Mouse (Mus musculus) cerebellum, adult 8-10 months (tissue): Measurements from ENCODE around the gene Grin2d.
A peak's percentile ranks its signal among the peaks of the same experiment; 100 is the strongest.
"Not testable (repeated sequence)": the region's sequence is repeated elsewhere in the genome, so short reads cannot be mapped to it uniquely, and the experiment has no call there.

Experiments
- DNase-seq: peaks from one replicate; pipeline ENCODE4 v3.0.0; 2022

Gene Grin2d

GRCm38 (mm10) chr7:45878278-45878677, at the start of gene Grin2d:
Grin2d (minus strand) TSS chr7:45878378.
- DNase-seq = not testable (repeated sequence)

GRCm38 (mm10) chr7:45924429-45924816, 46.2 kb upstream of the Grin2d start:
- no peak for DNase-seq

GRCm38 (mm10) chr7:45923762-45924428, 45.7 kb upstream of the Grin2d start, which contains the start of gene Ccdc114:
Ccdc114 (plus strand) TSS chr7:45924072.
- DNase-seq = no peak

- peak; percentile 78 for DNase-seq
Observed at GRCm38 (mm10) chr7:45922928-45923761, 45.0 kb upstream of the Grin2d start.

- no peak for DNase-seq
Observed at GRCm38 (mm10) chr7:45921950-45922600, 43.9 kb upstream of the Grin2d start.

GRCm38 (mm10) chr7:45921242-45921621, 43.1 kb upstream of the Grin2d start, which contains the start of gene Emp3:
Emp3 (minus strand) TSS chr7:45921404.
- no peak for DNase-seq

- no peak for DNase-seq
Observed at GRCm38 (mm10) chr7:45920583-45921241, 42.5 kb upstream of the Grin2d start.

GRCm38 (mm10) chr7:45919761-45920160, 41.6 kb upstream of the Grin2d start:
- DNase-seq = no peak

GRCm38 (mm10) chr7:45919083-45919671, 41.0 kb upstream of the Grin2d start:
- DNase-seq = no peak

- no peak for DNase-seq
Observed at GRCm38 (mm10) chr7:45917926-45918325, 39.7 kb upstream of the Grin2d start.

- DNase-seq = no peak
Observed at GRCm38 (mm10) chr7:45917004-45917704, 39.0 kb upstream of the Grin2d start.

- no peak for DNase-seq
Observed at GRCm38 (mm10) chr7:45916056-45917003, 38.2 kb upstream of the Grin2d start.

GRCm38 (mm10) chr7:45915011-45915410, 36.8 kb upstream of the Grin2d start:
- no peak for DNase-seq

- no peak for DNase-seq
Observed at GRCm38 (mm10) chr7:45914067-45914466, 35.9 kb upstream of the Grin2d start.

GRCm38 (mm10) chr7:45909145-45909544, 31.0 kb upstream of the Grin2d start:
- DNase-seq = no peak

GRCm38 (mm10) chr7:45908384-45908783, 30.2 kb upstream of the Grin2d start:
- no peak for DNase-seq

- DNase-seq = no peak
Observed at GRCm38 (mm10) chr7:45906622-45907021, 28.4 kb upstream of the Grin2d start.

GRCm38 (mm10) chr7:45902481-45903002, 24.4 kb upstream of the Grin2d start:
- no peak for DNase-seq

GRCm38 (mm10) chr7:45901562-45901961, 23.4 kb upstream of the Grin2d start:
- no peak for DNase-seq

- peak; percentile 31 for DNase-seq
Observed at GRCm38 (mm10) chr7:45898125-45898524, 19.9 kb upstream of the Grin2d start.
